Mouse (Mus musculus) layer of hippocampus, postnatal 14 days (tissue): ENCODE results near the gene Lyz2. TPM values are rescaled to one million over a fixed set of nuclear protein-coding genes. Genes with fewer than 3 reads are reported as not detected.

Experiments
- total RNA-seq, 2 experiments: library from RNA; stranded (reverse); gene quantifications; 2 replicates each; pipeline ENCODE4 v1.2.3; 2021

Gene Lyz2
- total RNA-seq, 2 experiments from 2014 or later, result 7.3 to 7.9 TPM

Other genes starting within 250 kb of the Lyz2 start
- under 1 TPM in 1 of 2 experiments, not detected in 1; 0.30 TPM for gene Lrrc10, start 237.0 kb downstream of the Lyz2 start, total RNA-seq
- gene Cct2, start 218.5 kb downstream of the Lyz2 start, total RNA-seq, result 100 to 1,000 TPM; 203 to 205 TPM
- gene Frs2, start 133.8 kb downstream of the Lyz2 start, total RNA-seq, result 10 to 100 TPM; 28.0 to 30.0 TPM
- gene Yeats4, start 57.8 kb downstream of the Lyz2 start, total RNA-seq, result 10 to 100 TPM; 44.1 to 46.6 TPM
- gene 9530003J23Rik, start 43.6 kb downstream of the Lyz2 start, total RNA-seq, result not detected
- under 1 TPM; 0.72 to 0.88 TPM for gene Lyz1, start 10.5 kb upstream of the Lyz2 start, total RNA-seq
- gene Cpsf6, start 97.7 kb upstream of the Lyz2 start, total RNA-seq, result 100 to 1,000 TPM; 107 to 114 TPM